Mouse (Mus musculus) retina, postnatal 1 day (tissue): ENCODE data around the gene 4930535I16Rik.
"Not testable (repeated sequence)": the region's sequence is repeated elsewhere in the genome, so short reads cannot be mapped to it uniquely, and the experiment has no call there.

Source experiments
- DNase-seq: peaks from one replicate; pipeline ENCODE4 v3.0.0-alpha.2; 2012

Gene 4930535I16Rik

GRCm38 (mm10) chr4:123917548-123918140 lies at the start of gene 4930535I16Rik:
Gene 4930535I16Rik (minus strand): TSS chr4:123918022.
- no peak for DNase-seq

- no peak for DNase-seq
Measured at GRCm38 (mm10) chr4:123962721-123963120, 44.9 kb upstream of the 4930535I16Rik start.

DNA sequence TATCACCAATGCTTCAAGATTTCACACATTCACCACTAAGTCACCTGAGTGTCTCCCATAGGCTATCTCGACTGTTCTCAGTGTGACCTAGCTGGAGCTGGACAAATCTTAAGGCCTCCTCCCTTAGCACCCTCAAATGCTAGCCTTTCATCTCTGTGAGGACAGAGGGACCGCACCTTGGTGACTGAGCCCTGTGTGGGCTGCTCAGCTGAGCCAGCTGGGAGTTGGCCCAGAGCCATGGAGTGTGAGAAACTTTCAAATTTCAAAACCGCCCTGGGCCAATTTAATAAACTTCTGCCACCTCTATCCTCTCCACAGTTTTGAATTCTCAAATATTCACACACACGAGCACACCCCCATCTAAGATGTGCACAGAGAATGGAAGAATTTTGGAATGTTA lies 43.1 kb upstream of the 4930535I16Rik start:
- no peak for DNase-seq

GRCm38 (mm10) chr4:123957891-123958290 lies 40.1 kb upstream of the 4930535I16Rik start:
- DNase-seq, result no peak

DNA sequence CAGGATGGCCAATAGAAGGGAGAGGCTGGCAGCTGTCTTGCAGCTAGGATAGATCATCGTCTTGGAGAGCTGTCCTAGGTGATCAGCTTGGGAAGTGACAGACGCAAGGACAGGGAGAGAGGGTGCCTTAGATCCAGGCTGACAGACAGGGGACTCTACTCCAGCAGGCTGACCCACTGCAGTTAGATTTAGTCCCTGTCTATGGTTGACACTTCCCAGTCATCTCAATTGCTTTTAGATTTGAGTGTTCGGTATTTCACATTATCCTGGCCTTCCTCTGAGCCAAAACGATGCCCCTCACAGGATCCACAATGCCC lies 39.6 kb upstream of the 4930535I16Rik start:
- DNase-seq, result no peak

GRCm38 (mm10) chr4:123956703-123957491 lies 39.1 kb upstream of the 4930535I16Rik start:
- peak; percentile 81 for DNase-seq

DNA sequence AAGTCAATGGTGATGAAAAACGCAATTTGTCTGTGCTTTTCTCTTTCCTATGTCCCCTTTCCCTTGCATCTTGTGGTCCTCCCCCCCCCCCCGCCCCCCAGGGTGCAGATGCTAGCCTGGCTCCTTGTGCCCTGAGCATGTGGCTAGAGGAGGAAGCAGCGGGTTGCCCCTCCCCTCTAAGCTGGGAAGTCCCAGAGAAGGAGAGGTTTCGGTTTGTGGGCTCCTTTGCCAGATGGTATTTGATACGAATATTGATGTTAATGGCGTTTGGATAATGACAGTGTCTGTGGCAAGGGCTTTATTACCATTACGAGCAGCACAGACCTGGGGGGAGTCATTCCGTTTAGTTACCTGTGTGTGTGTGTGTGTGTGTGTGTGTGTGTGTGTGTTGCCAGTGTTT lies 34.2 kb upstream of the 4930535I16Rik start:
- DNase-seq, result no peak

DNA sequence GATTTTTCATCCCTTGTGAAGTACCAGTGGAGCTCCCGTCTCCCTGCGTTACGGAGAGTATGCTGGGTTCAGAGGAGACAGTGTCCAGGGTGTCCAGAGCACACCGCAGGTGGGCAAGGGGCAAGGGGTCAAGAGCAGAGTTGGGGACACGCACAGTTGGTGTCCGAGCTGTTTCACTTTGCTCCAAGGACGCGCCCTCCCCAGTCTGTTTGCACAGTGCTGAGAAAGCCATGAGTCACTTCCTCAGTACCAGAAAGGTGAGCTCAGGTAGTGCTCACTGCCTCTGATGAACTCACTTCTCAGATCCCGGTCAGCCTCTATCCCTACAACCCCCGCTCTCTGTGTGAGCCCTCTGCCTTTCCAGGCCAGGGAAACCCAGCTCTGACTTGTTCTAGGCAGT lies 31.8 kb upstream of the 4930535I16Rik start:
- DNase-seq, result no peak

GRCm38 (mm10) chr4:123948901-123949300 lies 31.1 kb upstream of the 4930535I16Rik start:
- DNase-seq, result no peak

GRCm38 (mm10) chr4:123947149-123947548 lies 29.3 kb upstream of the 4930535I16Rik start:
- peak; percentile 45 for DNase-seq

DNA sequence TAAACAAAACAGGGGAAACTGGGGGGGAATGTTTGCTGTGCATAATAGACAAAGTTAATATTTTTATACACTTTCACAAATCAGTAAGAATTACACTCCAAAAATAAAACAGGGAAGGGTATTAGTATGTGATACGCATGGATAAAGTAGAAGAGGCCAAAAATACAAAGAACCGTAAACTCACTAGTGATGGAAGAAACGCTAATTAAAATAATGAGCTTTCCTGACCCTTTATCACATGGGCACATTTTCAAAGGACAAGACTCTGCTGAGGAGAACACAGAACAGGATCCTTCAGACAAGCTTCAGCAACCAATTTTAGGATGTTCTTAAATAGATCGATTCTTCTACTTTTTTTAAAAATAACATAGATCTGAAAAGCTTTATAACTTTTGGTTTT lies 28.9 kb upstream of the 4930535I16Rik start:
- DNase-seq, result peak; percentile 56

- DNase-seq, result not testable (repeated sequence)
Measured at GRCm38 (mm10) chr4:123940878-123941277, 23.1 kb upstream of the 4930535I16Rik start.

- DNase-seq, result peak; percentile 85
Measured at GRCm38 (mm10) chr4:123939838-123940237, 22.0 kb upstream of the 4930535I16Rik start.

GRCm38 (mm10) chr4:123936059-123936458 lies 18.2 kb upstream of the 4930535I16Rik start:
- no peak for DNase-seq

GRCm38 (mm10) chr4:123934306-123934705 lies 16.5 kb upstream of the 4930535I16Rik start:
- no peak for DNase-seq

GRCm38 (mm10) chr4:123929994-123930393 lies 12.2 kb upstream of the 4930535I16Rik start:
- DNase-seq, result no peak

GRCm38 (mm10) chr4:123927961-123928360 lies 10.1 kb upstream of the 4930535I16Rik start:
- DNase-seq, result no peak

- no peak for DNase-seq
Measured at GRCm38 (mm10) chr4:123921055-123921565, 3.3 kb upstream of the 4930535I16Rik start.

DNA sequence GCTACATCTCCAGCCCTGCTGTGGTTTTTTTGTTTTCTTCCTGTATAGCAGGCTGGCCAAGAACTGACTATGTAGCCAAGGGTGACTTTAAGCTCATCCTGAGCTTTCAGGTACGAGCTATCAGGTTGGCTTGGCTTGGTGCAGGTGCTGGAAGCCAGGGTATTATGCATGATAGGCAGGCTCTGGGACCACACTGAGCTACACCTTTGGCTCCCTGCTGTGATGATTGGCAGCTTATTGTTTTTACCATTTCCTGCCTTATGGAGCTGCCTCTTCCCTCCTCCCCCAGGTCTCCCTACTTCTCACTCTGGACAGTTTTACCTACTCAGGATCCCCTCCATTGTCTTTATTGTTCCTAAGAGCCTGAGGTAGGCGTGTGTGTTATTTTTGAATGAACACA lies 1.0 kb upstream of the 4930535I16Rik start:
- DNase-seq, result no peak

DNA sequence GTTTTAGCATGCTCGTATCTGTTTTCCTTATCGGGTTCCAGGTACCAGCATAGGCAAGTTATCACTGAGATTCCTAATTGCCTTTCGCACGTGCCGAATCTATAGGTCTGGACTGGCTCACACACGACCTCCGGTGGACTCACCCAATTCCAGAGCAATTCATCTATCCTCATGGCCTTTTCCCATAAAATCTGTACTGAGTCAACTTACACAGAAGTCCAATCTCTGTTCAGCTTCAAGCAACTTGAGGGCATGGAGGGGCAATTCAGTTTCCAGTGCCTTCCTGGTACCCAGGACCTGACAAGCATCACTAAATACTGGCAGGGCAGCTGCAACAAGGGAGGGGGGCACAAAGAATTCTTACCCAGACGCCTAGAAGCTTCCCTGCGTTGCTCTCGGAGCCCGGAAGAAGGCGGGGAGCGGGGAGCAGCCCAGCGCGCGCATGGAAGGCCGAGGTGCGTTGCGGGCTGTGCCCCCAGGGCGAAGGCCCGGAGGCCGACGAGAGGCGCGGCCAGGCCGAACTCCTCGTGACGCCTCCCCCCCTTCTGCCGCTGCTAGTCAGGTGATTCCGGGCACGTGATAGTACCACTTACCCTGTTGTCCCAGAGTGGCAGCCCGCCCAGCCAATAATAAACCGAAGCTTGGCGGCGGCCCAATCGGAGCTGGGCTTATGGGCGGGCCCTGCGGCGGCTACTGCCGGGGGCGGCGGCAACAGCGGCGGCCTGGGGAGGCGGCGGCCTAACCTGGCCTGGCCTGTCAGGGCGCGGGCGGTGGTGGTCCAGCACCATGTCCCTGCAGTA lies 874 bp downstream of the 4930535I16Rik start, which contains the start of gene Rragc:
TSS of gene Rragc (plus strand) at position 699 of the 800 bp plus-strand sequence.
- peak; percentile 99 for DNase-seq

- DNase-seq, result no peak
Measured at GRCm38 (mm10) chr4:123912431-123912830, 5.4 kb downstream of the 4930535I16Rik start.

DNA sequence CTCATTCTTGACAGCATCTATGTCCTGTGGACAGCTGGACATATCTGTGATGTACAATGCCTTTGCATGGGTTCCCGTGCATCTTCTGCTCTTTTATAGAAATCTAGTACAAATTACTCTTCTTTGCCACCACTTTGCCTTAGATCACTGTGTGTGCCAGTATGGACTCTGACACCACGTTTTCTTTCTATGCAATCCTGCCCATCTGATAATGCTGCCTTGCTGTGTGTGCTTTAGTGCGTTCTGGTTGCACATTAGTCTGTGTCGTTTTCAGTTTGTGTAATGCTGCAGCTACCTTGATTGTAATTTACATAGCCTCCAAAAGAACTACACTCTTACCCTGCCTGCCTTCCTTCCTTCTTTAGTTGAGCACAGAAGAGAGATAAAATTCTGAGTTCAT lies 6.3 kb downstream of the 4930535I16Rik start:
- DNase-seq, result no peak

- DNase-seq, result no peak
Measured at GRCm38 (mm10) chr4:123905126-123905668, 12.6 kb downstream of the 4930535I16Rik start.
